Mouse (Mus musculus) G1E (cell line): ENCODE results near the gene Trim2. TPM values are rescaled to one million over a fixed set of nuclear protein-coding genes. Genes with fewer than 3 reads are reported as not detected.

Source experiments
- ATAC-seq: 2 replicates; pipeline ENCODE4 v1.8.0; 2016; ENCODE audit warnings: mild to moderate bottlenecking; ENCODE audit not compliant: insufficient number of reproducible peaks, poor library complexity, low FRiP score, severe bottlenecking; ENCODE audit errors: extremely low read depth
- DNase-seq: peaks from one replicate; pipeline ENCODE4 v3.0.0; 2012; ENCODE audit warnings: low spot score
- H3K27me3 ChIP-seq: 2 replicates; pipeline ENCODE4 v1.6.1; 2012; ENCODE audit warnings: mild to moderate bottlenecking, low read length, inconsistent platforms; ENCODE audit not compliant: insufficient read depth
- H3K36me3 ChIP-seq: replicated peaks from 2 replicates; pipeline ENCODE3; 2012; ENCODE audit warnings: mild to moderate bottlenecking, inconsistent platforms
- H3K4me1 ChIP-seq: 2 replicates; pipeline ENCODE4 v1.6.1; 2012; ENCODE audit warnings: low read depth, low read length, inconsistent platforms, mixed read lengths; ENCODE audit not compliant: insufficient read depth
- H3K4me3 ChIP-seq: 2 replicates; pipeline ENCODE4 v1.5.1; 2012; ENCODE audit warnings: low read depth, mild to moderate bottlenecking, inconsistent platforms, low read length, moderate library complexity, mixed read lengths
- H3K9me3 ChIP-seq: replicated peaks from 2 replicates; pipeline ENCODE4 v1.6.1; 2012; ENCODE audit warnings: inconsistent platforms
- CTCF ChIP-seq: IDR thresholded peaks from 2 replicates; pipeline ENCODE4 v1.5.1; 2012; ENCODE audit warnings: low read depth, low read length, inconsistent platforms, mixed read lengths
- GATA1 ChIP-seq: IDR thresholded peaks from 2 replicates; pipeline ENCODE4 v1.6.1; 2012; ENCODE audit warnings: borderline replicate concordance, low read length, inconsistent platforms, mixed read lengths
- GATA2 ChIP-seq: IDR thresholded peaks from 2 replicates; pipeline ENCODE4 v1.6.1; 2012; ENCODE audit warnings: low read depth, low read length, inconsistent platforms, borderline replicate concordance
- POLR2AphosphoS5 ChIP-seq: IDR thresholded peaks from 2 replicates; pipeline ENCODE4 v1.6.1; 2012; ENCODE audit warnings: low read depth, low read length, inconsistent platforms; ENCODE audit not compliant: insufficient replicate concordance
- TAL1 ChIP-seq: conservative IDR thresholded peaks from 2 replicates; pipeline ENCODE4 v1.6.1; 2012; ENCODE audit warnings: low read depth, low read length, inconsistent platforms, mixed read lengths
- polyA plus RNA-seq: library from polyadenylated mRNA; stranded (reverse); fragments of >175 nt; gene quantifications from 2 replicates; pipeline ENCODE4 v1.2.3, GENCODE M21; 2012
- total RNA-seq, 2 experiments: library from RNA; stranded (forward) in 1 of 2; stranded (reverse) in 1 of 2; fragments of 200-1000 nt in 1 of 2; fragments of >200 nt in 1 of 2; fragmentation: Nextera tagmentation in 1 of 2; gene quantifications; 2 replicates each; pipeline ENCODE4 v1.2.3; 2014 to 2017

The Trim2 gene
- total and polyA plus RNA-seq, 3 experiments, result 0.98 TPM; not detected in 2

GRCm38 (mm10) chr3:84253655-84254519, 52.8 kb downstream of the Trim2 start:
- no peaks in the 10 kb centered on the region for H3K9me3 ChIP-seq
- no peak for TF ChIP-seq GATA1
- TF ChIP-seq GATA2, result no peak
- TF ChIP-seq TAL1, result no peak
- TF ChIP-seq CTCF, result no peak
- no peak for TF ChIP-seq POLR2AphosphoS5
- H3K4me3 ChIP-seq, result no peak overlapping the region
- ATAC-seq (no peak), DNase-seq (no peak)
- peaks cover 12% of the 10 kb centered on the region for H3K27me3 ChIP-seq
- no peaks in the 10 kb centered on the region for H3K4me1 ChIP-seq
- no peaks in the 10 kb centered on the region for H3K36me3 ChIP-seq

GRCm38 (mm10) chr3:84252776-84253654, 53.7 kb downstream of the Trim2 start:
- no peaks in the 10 kb centered on the region for H3K36me3 ChIP-seq
- no peak for TF ChIP-seq POLR2AphosphoS5
- no peak for TF ChIP-seq TAL1
- no peak for TF ChIP-seq GATA2
- no peak for TF ChIP-seq GATA1
- no peak for TF ChIP-seq CTCF
- ATAC-seq (no peak), DNase-seq (no peak)
- H3K9me3 ChIP-seq, result no peaks in the 10 kb centered on the region
- H3K4me3 ChIP-seq, result no peak overlapping the region
- peaks cover 13% of the 10 kb centered on the region for H3K27me3 ChIP-seq
- no peaks in the 10 kb centered on the region for H3K4me1 ChIP-seq

GRCm38 (mm10) chr3:84251721-84252120, 55.0 kb downstream of the Trim2 start:
- no peak for DNase-seq
- H3K27me3 ChIP-seq, result peaks cover 14% of the 10 kb centered on the region
- H3K9me3 ChIP-seq, result no peaks in the 10 kb centered on the region
- no peaks in the 10 kb centered on the region for H3K36me3 ChIP-seq
- no peak for ATAC-seq
- H3K4me3 ChIP-seq, result no peak overlapping the region
- no peaks in the 10 kb centered on the region for H3K4me1 ChIP-seq
- no peak for TF ChIP-seq POLR2AphosphoS5
- TF ChIP-seq GATA1, result no peak
- no peak for TF ChIP-seq GATA2
- no peak for TF ChIP-seq CTCF
- no peak for TF ChIP-seq TAL1

- TF ChIP-seq CTCF, result no peak
- no peak for TF ChIP-seq POLR2AphosphoS5
- no peak for TF ChIP-seq TAL1
- TF ChIP-seq GATA1, result no peak
- no peak for TF ChIP-seq GATA2
- DNase-seq, result no peak
Observed at GRCm38 (mm10) chr3:84250275-84250674, 56.4 kb downstream of the Trim2 start.

GRCm38 (mm10) chr3:84247789-84248188, 58.9 kb downstream of the Trim2 start:
- H3K4me1 ChIP-seq, result no peaks in the 10 kb centered on the region
- peaks cover 13% of the 10 kb centered on the region for H3K27me3 ChIP-seq
- no peak for TF ChIP-seq GATA1
- no peak for TF ChIP-seq GATA2
- no peak for TF ChIP-seq TAL1
- no peak for TF ChIP-seq POLR2AphosphoS5
- no peak for TF ChIP-seq CTCF
- no peaks in the 10 kb centered on the region for H3K9me3 ChIP-seq
- H3K36me3 ChIP-seq, result no peaks in the 10 kb centered on the region
- ATAC-seq, result no peak
- no peak overlapping the region for H3K4me3 ChIP-seq
- no peak for DNase-seq

More at GRCm38 (mm10) chr3:84250275-84250674, 56.4 kb downstream of the Trim2 start:
- H3K4me3 ChIP-seq, result no peak overlapping the region
- H3K36me3 ChIP-seq, result no peaks in the 10 kb centered on the region
- peaks cover 12% of the 10 kb centered on the region for H3K27me3 ChIP-seq
- no peak for ATAC-seq
- H3K4me1 ChIP-seq, result no peaks in the 10 kb centered on the region
- H3K9me3 ChIP-seq, result no peaks in the 10 kb centered on the region

GRCm38 (mm10) chr3:84246421-84246861, 60.2 kb downstream of the Trim2 start:
- H3K36me3 ChIP-seq, result no peaks in the 10 kb centered on the region
- H3K4me1 ChIP-seq, result no peaks in the 10 kb centered on the region
- ATAC-seq (no peak), DNase-seq (no peak)
- peaks cover 11% of the 10 kb centered on the region for H3K27me3 ChIP-seq
- no peak overlapping the region for H3K4me3 ChIP-seq
- TF ChIP-seq CTCF (no peak), TAL1 (no peak), GATA2 (no peak), POLR2AphosphoS5 (no peak), GATA1 (no peak)
- no peaks in the 10 kb centered on the region for H3K9me3 ChIP-seq
